Mouse (Mus musculus) bone marrow, adult 2 months (tissue): ENCODE results near the gene Piwil1. TPM values are rescaled to one million over a fixed set of nuclear protein-coding genes. Genes with fewer than 3 reads are reported as not detected.

ENCODE experiments used
- H3K27ac ChIP-seq: fragments of 200-500 bp; 2 replicates; pipeline ENCODE4 v1.5.1; 2012; ENCODE audit warnings: low read depth, mild to moderate bottlenecking, control low read depth, inconsistent platforms, low read length; ENCODE audit not compliant: control insufficient read depth, poor library complexity, insufficient read depth
- H3K4me1 ChIP-seq: fragments of 200-500 bp; 2 replicates; pipeline ENCODE4 v1.6.1; 2011; ENCODE audit warnings: low read length; ENCODE audit not compliant: control insufficient read depth, insufficient read depth
- H3K4me3 ChIP-seq: fragments of 200-500 bp; replicated peaks from 2 replicates; pipeline ENCODE3; 2011; ENCODE audit warnings: mild to moderate bottlenecking, low read depth, low read length, control low read depth; ENCODE audit not compliant: control insufficient read depth
- CTCF ChIP-seq: fragments of 200-500 bp; IDR thresholded peaks from 2 replicates; pipeline ENCODE4 v1.5.1; 2011; ENCODE audit warnings: low read length, control low read depth; ENCODE audit not compliant: control insufficient read depth, insufficient read depth
- POLR2A ChIP-seq: fragments of 200-500 bp; IDR thresholded peaks from 2 replicates; pipeline ENCODE4 v1.6.1; 2011; ENCODE audit warnings: low read depth, mild to moderate bottlenecking, control low read depth, low read length, borderline replicate concordance; ENCODE audit not compliant: control insufficient read depth
- WGBS: fragments of 180-500 bp; shearing (Covaris S2); methylation state at CpG from one replicate; pipeline ENCODE4 v1.1.7; 2018; 5-methylcytosine and 5-hydroxymethylcytosine counted together
- polyA plus RNA-seq: library from polyadenylated mRNA; stranded (reverse); fragments of >200 nt; gene quantifications from 2 replicates; pipeline ENCODE4 v1.2.4, GENCODE M21; 2011; ENCODE audit warnings: low replicate concordance; ENCODE audit not compliant: missing spikeins, insufficient read depth, insufficient read length

Piwil1 gene
- polyA plus RNA-seq, 1 experiment = not detected

- no peak overlapping the region for H3K27ac ChIP-seq
- no peak for TF ChIP-seq CTCF
- TF ChIP-seq POLR2A = no peak
- no peak overlapping the region for H3K4me3 ChIP-seq
- 75% methylated on average over 5 of the region's 5 CpGs for WGBS
- H3K4me1 ChIP-seq = no peaks in the 10 kb centered on the region
These were observed 27.0 kb downstream of the Piwil1 start for GRCm38 (mm10) chr5:128729341-128729740.

DNA sequence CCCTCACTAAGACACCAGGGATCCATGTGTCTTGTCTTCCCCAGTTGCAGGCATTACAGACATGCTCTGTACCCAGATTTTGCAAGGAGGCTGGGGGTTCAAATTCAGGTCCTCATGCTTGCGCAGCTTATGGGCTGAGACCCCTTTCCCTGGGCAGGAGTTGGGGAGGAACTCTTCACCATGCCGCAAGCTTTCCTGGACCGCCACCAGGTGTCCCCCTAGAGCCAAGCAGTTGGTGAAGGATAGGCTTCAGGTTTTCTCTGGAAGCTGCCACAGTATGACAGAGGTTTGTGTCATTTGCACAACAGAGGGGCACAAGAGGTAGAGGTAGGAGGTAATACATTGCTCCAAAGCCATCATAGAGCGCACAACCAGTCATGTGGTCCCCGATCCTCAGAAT is 28.3 kb downstream of the Piwil1 start:
- Histone ChIP-seq H3K4me3 (no peak overlapping the region), H3K27ac (no peak overlapping the region), H3K4me1 (no peaks in the 10 kb centered on the region)
- no peak for TF ChIP-seq CTCF
- no peak for TF ChIP-seq POLR2A
- WGBS = 49% methylated on average over 5 of the region's 5 CpGs

GRCm38 (mm10) chr5:128732416-128733014 is 30.2 kb downstream of the Piwil1 start:
- TF ChIP-seq CTCF (no peak), POLR2A (no peak)
- Histone ChIP-seq H3K27ac (no peak overlapping the region), H3K4me3 (no peak overlapping the region), H3K4me1 (no peaks in the 10 kb centered on the region)
- 69% methylated on average over 11 of the region's 11 CpGs for WGBS

GRCm38 (mm10) chr5:128733955-128734354 is 31.6 kb downstream of the Piwil1 start:
- 5% methylated on average over 6 of the region's 6 CpGs for WGBS
- H3K4me1 ChIP-seq = no peaks in the 10 kb centered on the region
- TF ChIP-seq CTCF (peak; percentile 43), POLR2A (no peak)

GRCm38 (mm10) chr5:128735921-128736320 is 33.6 kb downstream of the Piwil1 start:
- TF ChIP-seq POLR2A (no peak), CTCF (no peak)
- 74% methylated on average over 22 of the region's 22 CpGs for WGBS
- Histone ChIP-seq H3K4me3 (no peak overlapping the region), H3K4me1 (no peaks in the 10 kb centered on the region), H3K27ac (no peak overlapping the region)

More at GRCm38 (mm10) chr5:128733955-128734354, 31.6 kb downstream of the Piwil1 start:
- Histone ChIP-seq H3K4me3 (no peak overlapping the region), H3K27ac (no peak overlapping the region)

DNA sequence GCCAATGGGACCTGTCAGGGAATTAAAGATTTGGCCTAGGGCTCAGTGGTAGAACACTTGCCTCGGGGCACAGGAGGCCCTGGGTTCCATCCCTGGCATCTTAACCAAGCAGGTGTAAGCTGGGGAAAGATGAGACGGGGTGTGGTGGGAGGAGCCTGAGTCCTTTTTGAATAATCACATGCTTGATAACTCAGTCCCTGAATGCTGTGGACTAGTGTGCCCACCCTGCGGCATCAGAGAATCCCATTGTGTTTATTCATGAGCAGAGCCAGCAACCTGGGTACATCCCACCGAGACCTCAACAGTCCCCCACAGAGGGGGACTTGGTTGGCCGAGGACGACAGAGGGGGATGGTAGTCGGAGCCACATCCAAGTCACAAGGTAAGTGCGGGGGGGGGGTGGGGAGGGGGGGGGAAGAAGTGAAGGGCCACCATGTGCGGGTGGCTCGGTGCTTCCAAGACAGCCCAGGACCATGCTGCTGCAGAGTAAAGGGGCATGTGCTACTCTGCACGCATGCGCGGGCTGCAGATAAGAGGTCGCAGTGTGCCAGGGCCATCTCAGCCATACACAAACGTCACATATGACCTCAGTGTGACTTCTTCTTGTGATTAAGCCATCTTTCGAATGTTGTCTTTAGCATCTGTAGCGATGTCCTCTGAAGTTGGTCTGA is 37.0 kb downstream of the Piwil1 start:
- WGBS = 40% methylated on average over 17 of the region's 17 CpGs
- Histone ChIP-seq H3K4me1 (no peaks in the 10 kb centered on the region), H3K27ac (no peak overlapping the region), H3K4me3 (no peak overlapping the region)
- TF ChIP-seq CTCF (no peak), POLR2A (no peak)

- 35% methylated on average over 8 of the region's 8 CpGs for WGBS
- Histone ChIP-seq H3K4me3 (no peak overlapping the region), H3K4me1 (no peaks in the 10 kb centered on the region), H3K27ac (no peak overlapping the region)
- TF ChIP-seq CTCF (no peak), POLR2A (no peak)
These were observed 37.5 kb downstream of the Piwil1 start for GRCm38 (mm10) chr5:128739838-128740171.

GRCm38 (mm10) chr5:128744351-128744750 is 42.0 kb downstream of the Piwil1 start:
- Histone ChIP-seq H3K27ac (no peak overlapping the region), H3K4me1 (no peaks in the 10 kb centered on the region), H3K4me3 (no peak overlapping the region)
- TF ChIP-seq POLR2A = no peak
- TF ChIP-seq CTCF = no peak
- 82% methylated on average over 6 of the region's 6 CpGs for WGBS
